Mouse (Mus musculus): ENCODE measurements around the gene Tpx2.

The Tpx2 gene

DNA sequence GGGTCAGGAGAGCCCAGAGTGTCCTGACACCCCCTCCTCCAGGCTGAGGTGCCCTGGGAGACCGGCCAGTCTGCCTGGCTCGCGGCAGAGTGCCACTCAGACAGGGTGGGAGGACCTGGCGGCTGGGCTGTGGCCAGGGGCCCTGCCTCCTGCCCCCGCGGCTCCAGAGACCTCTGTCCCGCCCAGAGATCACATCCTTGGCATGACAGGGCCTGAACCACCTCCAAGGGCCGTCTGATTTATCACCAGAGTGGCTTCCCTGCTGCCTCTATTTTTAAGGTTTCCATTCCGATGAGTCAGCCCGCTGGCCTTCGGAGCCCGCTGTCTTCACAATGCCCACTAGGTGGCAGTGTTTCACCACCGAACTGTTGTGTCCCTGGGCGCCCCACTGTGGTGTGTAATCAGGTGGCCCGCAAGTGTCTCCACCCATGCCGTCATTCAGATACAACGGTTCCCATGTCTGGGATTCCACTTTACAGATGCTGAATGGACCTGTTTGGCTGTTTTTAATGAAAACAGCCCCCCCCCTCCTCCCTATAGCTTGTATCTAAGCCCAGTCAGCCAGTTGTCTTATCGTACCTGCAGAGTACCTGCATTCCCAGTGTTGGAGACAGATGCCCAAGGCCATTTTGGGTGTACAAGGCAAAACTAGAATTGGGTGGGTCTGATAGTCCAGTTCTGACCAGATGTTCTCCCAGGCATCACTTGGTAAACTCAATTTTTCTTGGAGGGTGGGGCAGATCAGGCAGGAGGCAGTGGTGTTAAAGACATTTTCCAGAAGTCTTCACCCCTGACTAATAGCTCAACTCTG lies 66.8 kb downstream of the Tpx2 start:
- DNase-seq (ENCODE audit: low spot score in 2 of 2) = peak; percentile 46 to 71

DNA sequence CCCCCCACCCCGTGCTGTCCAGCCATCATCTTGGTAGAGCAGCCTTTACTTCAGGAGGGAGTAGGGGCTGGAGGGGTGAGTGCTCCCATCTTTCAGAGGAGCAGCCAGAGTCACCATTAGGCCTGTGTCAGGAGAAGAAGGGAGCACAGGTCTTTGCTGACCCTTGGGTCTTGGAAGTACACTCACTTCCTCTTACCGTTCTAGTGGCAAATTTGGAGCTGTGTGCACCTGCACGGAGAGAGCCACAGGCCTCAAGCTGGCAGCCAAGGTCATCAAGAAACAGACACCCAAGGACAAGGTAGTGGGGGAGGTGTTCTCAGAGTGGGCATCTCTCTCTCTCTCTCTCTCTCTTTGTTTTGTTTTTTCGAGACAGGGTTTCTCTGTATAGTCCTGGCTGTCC lies 67.7 kb downstream of the Tpx2 start:
- DNase-seq (ENCODE audit: low spot score in 2 of 2) = no peak

DNA sequence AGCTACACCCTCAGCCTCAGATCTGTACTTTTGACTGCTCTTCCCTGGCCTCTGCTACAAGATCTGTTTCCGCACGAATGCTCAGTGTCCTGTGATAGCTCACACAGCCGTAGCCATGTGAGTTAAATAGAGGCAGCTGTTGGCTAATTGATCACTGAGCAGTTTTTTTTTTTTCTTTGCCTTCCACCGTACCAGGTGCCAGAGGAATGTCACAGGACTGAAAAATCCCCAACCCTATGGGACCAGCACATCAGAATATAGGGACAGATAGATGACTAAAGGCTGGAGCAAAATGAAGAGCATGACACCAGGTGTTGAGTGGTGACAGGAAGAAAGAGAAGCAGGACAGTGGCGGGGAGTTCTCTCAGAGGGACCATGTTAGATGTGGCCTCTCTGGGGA lies 68.3 kb downstream of the Tpx2 start:
- DNase-seq (ENCODE audit: low spot score in 2 of 2) = no peak

DNA sequence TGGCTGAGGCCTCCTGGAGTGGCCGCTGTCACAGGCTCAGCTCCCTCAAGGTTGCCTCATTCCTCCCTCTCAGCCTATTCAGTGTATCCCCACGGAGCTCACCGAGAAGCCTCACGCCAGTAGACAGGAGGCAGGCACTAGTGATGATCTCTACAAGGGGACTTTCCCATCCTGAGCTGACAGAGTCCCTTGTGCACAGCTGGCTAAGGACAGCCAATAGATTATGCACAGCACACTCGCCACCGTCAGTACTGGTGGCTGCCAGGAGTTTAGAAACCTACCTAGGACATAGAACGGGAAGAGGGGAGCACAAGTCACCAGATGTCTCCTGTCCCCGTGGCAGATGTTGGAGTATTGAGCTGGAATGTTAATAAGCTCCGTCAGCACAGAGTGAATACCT lies 69.9 kb downstream of the Tpx2 start:
- no peak for DNase-seq (ENCODE audit: low spot score in 2 of 2)

DNA sequence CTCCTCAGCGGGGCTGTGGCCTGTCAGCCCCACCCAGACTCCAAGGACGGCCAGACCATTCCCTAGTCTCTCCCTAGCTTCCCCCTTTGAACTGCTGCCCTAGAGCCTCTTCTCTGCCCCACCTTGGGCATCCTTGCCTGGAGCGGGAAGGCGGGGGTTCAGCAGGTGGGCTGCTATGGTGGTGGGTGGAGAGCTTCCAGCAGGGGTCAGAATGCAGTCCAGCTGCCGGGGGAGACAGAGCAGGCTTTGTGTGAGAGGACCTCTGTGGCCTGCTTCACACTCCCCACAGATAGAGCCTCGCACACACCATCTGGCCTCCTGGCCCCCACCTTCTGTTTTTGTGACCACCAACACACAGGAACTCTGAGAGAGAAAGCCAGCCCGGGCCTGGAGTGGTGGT lies 74.6 kb downstream of the Tpx2 start:
- DNase-seq (ENCODE audit: low spot score in 2 of 2) = no peak

DNA sequence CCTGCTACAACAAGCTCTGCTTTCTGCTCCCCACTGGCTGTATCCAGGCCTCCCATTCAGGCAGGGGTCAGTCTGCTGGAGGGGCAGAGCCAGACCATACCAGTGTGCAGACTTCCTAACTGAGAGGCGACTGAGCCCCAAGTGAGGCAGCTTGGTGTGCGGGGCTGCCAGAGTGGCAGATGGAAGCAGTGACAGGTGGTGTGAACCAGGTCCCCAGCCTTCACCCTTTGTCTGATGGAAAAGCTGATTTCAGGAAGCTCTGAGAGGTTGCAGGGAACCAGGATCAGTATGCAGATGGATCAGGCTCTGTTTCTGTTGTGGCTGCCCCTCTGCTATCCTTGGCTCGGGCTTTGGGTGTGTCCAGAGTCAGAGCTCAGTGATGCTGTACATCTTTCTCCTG lies 75.9 kb downstream of the Tpx2 start:
- no peak for DNase-seq (ENCODE audit: low spot score in 2 of 2)

DNA sequence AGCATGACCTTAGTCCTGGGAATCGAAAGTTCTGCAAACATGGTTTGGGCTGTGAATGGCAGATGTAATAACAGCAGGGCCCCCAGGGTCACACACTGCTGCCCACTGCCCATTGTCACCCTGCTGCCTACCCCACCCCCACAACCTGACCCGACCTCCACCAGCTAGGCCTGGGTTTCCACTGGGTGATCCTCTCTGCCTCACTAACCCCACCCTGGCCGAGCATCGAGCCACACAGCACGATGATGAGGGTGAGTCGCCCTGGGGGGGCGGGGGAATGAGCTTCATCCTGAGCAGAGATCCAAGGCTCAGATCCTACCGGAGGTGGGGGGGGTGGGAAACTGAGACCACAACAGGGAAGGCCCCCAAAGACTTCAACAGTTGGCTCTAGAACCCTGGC lies 76.4 kb downstream of the Tpx2 start:
- DNase-seq (ENCODE audit: low spot score in 2 of 2) = no peak

DNA sequence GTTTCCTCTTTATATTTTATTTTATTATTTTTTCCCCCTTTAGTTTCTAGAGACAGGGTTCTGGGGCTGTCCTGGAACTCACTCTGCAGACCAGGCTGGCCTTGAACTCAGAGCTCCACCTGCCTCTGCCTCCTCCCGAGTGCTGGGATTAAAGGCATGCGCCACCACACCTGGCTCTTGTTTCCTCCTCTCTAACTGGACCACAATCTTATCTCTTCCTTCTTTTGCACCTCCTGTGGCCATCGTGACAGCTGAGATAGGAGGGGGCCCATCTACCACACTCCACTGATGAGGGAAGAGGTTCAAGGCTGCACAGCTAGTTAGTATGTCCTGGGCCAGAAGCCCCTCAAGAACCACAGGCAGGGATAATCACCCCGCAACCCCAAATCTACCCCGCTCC lies 76.8 kb downstream of the Tpx2 start:
- DNase-seq (ENCODE audit: low spot score in 2 of 2) = no peak

DNA sequence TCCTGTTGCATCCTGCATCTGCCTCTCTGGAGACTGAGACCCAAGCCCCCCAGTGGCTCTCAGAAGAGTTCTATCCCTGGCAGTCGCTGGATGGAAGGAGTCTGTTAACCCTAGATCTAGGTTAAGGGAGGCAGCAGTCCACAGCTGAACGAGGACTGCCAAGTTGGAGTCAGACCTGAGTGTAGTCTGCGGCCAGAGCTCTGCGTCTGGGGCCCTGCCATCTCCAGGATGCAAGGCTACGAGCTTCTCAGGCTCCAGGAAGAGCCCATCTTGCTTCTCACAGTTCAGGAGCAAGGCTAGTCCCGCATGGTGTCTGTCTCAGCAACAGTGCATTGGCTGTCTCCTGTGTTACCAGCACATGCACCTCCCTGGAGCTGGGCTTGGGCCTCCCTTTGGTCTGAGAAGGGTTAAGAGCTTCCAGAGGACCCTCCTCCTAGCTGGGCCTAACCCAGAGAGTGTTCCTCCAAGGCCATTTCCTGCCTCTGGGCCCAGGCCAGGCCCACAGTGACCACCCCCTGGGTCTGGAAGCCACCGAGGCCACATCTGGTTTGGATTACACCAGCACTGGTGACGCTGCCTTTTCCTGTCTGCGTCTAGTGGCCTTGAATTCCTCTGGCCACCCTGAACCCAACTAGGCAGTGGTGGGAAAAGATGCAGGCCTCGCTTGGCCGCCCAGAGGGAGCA lies 77.6 kb downstream of the Tpx2 start:
- no peak for DNase-seq (ENCODE audit: low spot score in 2 of 2)

DNA sequence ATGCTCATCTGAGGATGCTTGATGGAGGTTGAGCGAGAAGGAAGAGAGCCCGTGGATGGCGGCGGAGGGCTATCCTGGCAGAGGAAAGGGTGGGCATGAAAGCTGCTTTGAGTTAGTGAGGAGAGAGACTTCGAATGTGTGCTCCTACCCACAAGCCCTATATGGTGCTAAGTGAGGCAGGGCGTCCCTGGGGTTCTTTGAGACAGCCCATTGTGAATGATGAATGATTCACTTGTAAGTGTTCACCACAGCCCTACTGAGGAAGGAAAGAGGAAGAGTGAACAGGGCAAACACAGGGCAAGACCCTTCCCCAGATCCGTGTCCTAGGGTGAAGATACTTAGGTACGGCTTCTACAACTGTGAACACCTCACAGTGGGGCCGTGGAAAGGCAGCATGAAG lies 79.1 kb downstream of the Tpx2 start:
- no peak for DNase-seq (ENCODE audit: low spot score in 2 of 2)

DNA sequence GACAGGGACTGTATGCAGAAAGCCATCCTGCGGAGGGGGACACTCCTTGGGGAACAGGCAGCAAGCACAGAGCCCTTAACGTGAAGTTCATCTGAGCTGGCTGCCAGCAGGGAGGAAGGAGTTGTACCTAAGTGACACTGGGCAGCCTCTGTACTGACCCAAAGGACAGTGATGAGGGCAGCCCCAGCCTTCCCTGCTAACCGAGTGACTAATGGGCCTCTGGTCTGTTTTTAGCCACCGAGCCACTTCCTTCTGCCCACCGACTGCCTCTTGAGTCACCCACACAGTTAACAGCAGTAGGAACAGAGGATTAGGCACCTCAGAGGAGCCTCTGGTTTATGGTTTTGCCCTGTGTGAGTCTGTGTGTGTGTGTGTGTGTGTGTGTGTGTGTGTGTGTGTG lies 79.6 kb downstream of the Tpx2 start:
- no peak for DNase-seq (ENCODE audit: low spot score in 2 of 2)

DNA sequence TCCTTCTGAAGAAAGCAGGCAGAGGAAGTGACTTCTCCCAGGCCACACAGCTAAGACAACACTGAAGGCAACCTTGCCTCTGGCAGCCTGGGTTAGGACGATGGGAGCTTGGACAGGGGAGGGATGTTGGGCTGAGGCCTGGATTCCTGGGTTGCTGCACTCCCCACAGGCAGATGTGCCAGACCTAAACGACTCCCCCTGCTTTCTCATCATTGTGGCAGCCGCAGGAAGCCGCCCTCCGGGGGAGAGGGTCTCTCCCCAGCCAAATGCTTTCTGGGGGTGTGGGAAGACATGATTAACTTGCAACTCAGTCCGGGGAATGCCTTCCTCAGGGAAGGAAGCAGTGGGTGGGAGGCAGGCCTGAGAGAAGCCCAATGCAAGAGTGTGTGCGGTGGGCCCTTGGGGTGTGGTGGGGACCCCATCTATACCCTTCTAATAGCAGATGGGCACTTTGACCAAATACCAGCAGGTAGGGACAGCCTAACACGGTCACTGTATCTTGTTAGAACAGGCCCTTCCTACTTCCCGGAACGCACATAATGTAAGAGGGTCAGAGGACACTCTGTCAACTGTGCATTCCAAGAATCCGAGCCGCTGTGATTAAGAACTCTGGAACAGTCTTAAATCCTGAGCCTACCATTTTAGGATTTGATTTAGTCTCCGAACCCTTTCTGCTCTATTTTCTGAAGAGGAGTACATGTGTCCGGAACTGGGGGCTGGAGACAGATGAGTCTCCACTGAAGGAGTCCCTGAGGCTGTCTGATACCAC lies 80.6 kb downstream of the Tpx2 start:
- no peak for DNase-seq (ENCODE audit: low spot score in 2 of 2)

DNA sequence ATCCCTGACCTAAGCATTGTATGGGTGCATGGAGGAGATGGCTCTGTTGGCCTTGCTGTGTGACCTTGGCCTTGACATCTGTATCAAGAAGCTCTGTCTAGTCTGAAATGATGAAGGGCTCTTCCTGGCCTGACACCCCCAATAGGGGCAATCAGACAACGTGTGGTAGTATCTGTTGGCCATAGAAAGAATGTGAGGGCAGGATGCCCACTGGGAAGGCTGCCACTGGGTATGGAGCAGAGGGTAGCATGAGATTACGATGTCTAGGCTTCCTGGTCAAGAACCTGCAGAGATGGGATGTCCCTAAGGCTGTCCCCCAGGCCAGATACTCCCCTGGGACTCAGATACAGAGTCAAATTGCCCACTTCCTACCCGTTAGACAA lies 81.2 kb downstream of the Tpx2 start:
- DNase-seq (ENCODE audit: low spot score in 2 of 2) = no peak

DNA sequence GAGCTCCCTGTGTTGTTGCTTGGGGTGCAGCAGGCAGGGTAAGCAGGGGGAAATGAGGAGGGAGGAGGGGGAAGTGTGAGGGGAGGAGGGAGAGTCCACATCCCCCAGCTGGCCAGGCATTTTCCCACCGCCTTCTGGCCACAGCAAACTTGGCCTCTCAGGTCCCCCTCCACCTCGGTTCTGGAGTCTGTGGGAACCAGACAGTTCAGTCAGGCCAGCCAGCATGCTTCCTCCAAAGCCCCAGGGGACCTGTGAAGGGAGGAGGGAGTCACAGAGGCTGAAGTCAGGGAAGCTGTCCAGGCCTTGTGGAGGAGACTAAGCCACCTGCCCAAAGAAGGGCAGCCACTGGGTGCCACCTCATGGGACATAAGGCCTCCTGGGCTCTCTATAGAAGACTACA lies 82.5 kb downstream of the Tpx2 start:
- DNase-seq (ENCODE audit: low spot score in 2 of 2) = no peak

DNA sequence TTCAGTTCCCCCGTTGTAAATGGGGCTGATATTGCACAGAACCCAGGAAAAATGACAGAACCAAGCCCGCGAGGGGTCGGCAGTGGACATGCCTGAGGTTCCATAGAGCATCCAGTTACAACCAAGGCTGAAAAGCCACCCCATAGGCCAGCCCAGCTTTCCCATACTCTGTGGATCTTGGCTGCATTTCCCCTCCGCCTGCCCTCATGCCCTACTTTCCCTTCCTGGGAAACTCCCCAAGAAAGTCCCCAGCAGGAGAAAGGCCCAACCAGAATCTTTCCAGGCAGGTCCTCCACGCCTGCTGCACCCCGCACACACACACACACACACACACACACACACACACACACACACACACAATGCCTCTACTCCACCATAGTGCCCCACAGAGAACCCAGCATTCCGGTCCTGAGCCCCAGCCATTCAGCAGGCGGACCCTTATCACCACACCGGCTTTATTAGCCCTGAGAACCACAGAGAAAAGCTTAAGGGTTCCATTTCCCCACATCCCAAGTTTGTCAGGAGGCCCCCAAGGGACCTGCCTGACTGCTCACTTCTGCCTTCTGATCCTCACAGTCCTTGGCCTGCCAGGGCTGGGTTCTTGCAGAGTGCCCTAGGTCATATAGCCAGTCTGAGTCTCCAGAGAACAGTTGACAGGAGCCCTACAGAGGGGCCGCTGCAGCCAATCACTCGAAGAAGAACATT lies 83.8 kb downstream of the Tpx2 start:
- no peak for DNase-seq (ENCODE audit: low spot score in 2 of 2)

DNA sequence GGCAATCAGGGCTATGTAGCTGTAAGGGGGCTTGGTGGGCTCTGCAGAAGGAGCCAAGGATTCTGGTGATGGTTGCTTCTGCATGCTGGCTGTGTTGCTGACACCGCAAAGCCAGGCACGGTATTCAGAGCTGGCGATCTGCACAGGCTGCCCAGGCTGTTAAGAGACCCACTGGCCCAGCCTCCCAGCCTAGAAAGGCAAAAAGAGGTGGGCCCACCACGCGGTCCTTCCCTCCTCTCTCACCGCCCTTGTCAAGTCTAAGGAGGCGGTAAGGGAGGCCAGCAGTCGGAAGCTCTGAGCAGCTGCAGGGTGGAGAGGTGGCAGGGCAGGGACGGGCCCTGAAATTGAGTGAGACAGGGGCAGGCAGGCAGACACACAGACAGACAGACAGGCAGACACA lies 85.3 kb downstream of the Tpx2 start, which contains the start of gene Foxs1:
Gene Foxs1 (minus strand): TSS at position 161 of the 400 bp plus-strand sequence.
- no peak for DNase-seq (ENCODE audit: low spot score in 2 of 2)

DNA sequence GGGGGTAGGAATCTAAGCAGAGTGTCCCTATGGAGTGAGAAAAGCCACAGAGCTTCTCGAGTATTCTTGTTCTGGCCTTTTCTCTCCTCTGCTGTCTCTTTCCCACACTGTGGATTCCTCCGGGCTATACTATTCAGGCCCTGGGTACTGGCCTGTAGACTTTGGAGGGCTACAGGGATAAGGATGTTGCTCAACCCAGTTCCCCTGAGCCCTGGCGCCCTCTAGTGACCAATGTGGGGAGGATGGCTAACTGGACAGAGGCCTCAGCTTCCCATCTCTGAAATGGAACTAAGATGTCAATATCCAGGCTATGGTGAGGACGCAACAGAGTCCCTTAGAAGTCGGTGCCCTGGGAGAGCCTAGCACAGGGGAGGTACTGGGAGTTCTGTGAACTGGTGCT lies 85.8 kb downstream of the Tpx2 start:
- peak in 1 of 2 experiments; percentile 42 for DNase-seq (ENCODE audit: low spot score in 2 of 2)

DNA sequence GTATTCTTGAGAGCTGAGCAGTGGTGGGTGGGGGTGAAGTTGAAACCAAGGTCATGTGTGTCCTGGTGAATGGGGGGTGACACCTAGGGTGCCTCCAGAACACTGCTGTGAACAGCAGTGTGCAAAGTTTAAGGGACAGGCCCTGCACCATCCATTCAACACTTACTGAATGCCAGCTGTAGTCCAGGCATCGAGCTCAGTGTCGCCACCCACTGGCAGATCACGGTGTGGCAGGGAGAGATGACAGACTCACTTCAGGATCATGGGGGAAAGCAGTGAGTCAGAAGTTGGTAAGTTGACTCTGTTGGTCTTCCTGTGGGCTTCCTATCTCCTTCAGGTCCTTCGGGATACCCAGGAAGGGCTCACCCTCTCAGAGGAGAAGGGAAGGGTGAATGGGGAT lies 92.1 kb downstream of the Tpx2 start:
- DNase-seq (ENCODE audit: low spot score in 2 of 2) = peak in 1 of 2 experiments; percentile 36

DNA sequence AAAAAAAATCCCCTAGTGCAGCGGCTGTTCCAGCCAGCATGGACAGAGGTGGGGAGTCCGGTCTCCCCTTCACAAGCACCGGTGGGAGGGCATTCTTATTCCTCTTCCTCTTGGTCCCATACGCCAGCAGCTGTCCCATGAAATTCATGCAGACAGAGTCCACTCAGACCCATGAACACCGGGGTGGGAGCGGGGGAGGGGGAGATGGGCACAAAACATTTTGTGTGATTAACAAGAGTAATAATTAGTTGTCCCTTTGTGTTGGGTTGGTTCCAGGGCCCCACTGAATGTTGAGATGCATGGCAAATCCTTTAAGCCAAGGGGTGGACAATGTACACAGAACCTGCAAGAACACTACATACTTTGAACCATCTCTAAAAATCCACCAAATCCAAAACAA lies 93.3 kb downstream of the Tpx2 start:
- no peak for DNase-seq (ENCODE audit: low spot score in 2 of 2)

DNA sequence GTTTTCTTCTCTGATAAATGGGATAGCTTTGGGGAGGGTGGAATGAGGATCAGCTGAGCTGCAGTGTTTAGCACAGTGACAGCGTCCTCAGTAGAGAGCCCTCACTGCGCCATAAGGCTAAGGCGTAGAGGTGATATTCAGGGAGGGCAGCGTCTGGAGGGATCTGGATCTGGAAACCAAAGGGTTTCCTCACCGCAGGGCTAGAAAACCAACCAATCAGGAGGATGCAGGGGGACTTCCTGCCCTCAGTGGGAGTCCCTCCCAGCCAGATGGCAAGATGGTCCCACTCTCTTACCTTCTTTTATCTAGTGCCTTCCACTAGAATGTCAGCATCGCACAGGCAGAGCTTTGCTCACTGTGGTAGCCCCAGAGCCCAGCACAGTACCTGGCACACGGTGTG lies 94.0 kb downstream of the Tpx2 start:
- DNase-seq (ENCODE audit: low spot score in 2 of 2) = no peak

DNA sequence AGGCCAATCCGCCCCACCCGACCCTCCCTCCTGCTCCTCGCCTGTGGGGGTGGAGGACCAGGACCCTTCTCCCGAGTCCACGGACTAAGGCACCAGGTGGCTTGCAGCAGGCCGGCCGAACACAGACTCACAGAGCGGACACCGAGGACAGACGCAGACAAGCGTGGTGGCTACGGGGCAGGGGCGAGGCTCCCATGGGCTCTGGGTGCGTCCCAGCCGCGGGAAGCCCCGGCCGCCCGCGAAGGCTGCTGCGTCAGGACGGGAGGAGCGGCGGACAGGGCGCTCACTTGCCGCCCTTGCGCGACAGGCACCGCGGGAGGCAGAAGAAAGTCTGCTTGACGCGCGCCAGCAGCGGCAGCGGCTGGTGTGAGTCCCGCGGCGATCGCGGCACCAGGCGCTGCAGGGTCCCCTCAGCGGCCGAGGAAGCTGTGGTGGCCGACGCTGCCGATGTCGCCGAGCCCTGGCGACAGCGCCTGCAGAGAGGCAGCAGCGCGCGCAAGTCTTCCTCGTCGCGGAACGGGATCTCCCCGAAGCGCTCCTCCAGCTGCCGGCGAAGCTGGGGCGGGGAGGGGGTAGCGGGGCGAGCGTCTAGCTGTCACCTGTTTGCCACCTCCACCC lies 95.2 kb downstream of the Tpx2 start:
- no peak for DNase-seq (ENCODE audit: low spot score in 2 of 2)

DNA sequence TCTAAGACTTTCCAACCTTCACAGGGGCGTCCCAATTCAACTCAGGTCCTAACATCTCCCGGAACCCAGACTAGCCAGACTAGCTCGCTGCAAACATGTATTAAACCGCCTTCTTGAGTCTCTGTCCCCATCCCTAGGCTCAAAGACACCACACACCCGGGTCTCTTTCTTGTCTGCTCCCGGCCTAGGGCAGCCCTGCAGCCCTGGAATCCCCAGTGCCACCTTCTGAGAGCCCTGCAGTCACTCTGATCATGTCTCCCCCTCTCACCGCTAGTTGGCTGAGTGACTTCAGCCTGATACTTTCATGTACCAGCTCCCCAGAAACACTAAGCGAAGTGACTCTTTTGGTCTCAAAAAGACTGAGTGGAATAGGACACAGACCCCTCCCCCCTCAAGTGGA lies 95.8 kb downstream of the Tpx2 start:
- DNase-seq (ENCODE audit: low spot score in 2 of 2) = no peak

Data from spleen, postnatal 14 days (tissue).